7 mouse cellular contexts compared by ENCODE assay signal in genomic region chr13:100553042-100553437, GRCm38 (mm10). TPM values are rescaled to one million over a fixed set of nuclear protein-coding genes. Genes with fewer than 3 reads are reported as not detected.
DNase-seq lines count a peak whose midpoint lies in the region; ATAC-seq and TF ChIP-seq lines count a peak whose summit lies in the region.

No protein-coding gene starts in this region.

- peaks cover 46% of the 10 kb centered on the region for H3K27me3 ChIP-seq in embryonic facial prominence, embryonic 14.5 days (replicated peaks; ENCODE audit: control insufficient read depth, insufficient read depth, low read length)
- peaks cover 53% of the 10 kb centered on the region for H3K27me3 ChIP-seq in neural tube, embryonic 13.5 days

- H3K4me3 ChIP-seq in lung, adult 2 months (replicated peaks; ENCODE audit: extremely low read depth, low read depth, low read length): peak overlapping the region; percentile 65
- peak overlapping the region; percentile 53 for H3K4me3 ChIP-seq in embryonic facial prominence, embryonic 14.5 days (ENCODE audit: low read depth, low read length)
- H3K4me3 ChIP-seq in neural tube, embryonic 13.5 days: peak overlapping the region; percentile 59

- no peak for ATAC-seq in embryonic facial prominence, embryonic 14.5 days (ENCODE audit: low read depth)
- no peak for ATAC-seq in neural tube, embryonic 13.5 days (ENCODE audit: low read depth)

- H3K9ac ChIP-seq in embryonic facial prominence, embryonic 14.5 days (ENCODE audit: low read depth, low read length): peak overlapping the region; percentile 57; the same call in 1 of the 2 replicates
- H3K9ac ChIP-seq in neural tube, embryonic 13.5 days: peak overlapping the region; percentile 69; the same call in 1 of the 2 replicates

- TF ChIP-seq POLR2A in lung, adult 2 months (IDR thresholded peaks at IDR 0.05; ENCODE audit: borderline replicate concordance, extremely low read depth, low read depth, low read length): no peak

- no peaks in the 10 kb centered on the region for H3K9me3 ChIP-seq in embryonic facial prominence, embryonic 14.5 days (ENCODE audit: control insufficient read depth, low read length)
- no peaks in the 10 kb centered on the region for H3K9me3 ChIP-seq in neural tube, embryonic 13.5 days

- H3K4me1 ChIP-seq in lung, adult 2 months (ENCODE audit: control insufficient read depth, insufficient read depth, low read length): peaks cover 2% of the 10 kb centered on the region; the same call in 1 of the 2 replicates
- H3K4me1 ChIP-seq in embryonic facial prominence, embryonic 14.5 days (ENCODE audit: control insufficient read depth, insufficient read depth, low read length): peaks cover 5% of the 10 kb centered on the region; the same call in 1 of the 2 replicates
- H3K4me1 ChIP-seq in neural tube, embryonic 13.5 days (replicated peaks): peaks cover 21% of the 10 kb centered on the region

- peak overlapping the region; percentile 99 for H3K4me2 ChIP-seq in embryonic facial prominence, embryonic 14.5 days (ENCODE audit: low read depth, low read length)
- H3K4me2 ChIP-seq in neural tube, embryonic 13.5 days: peak overlapping the region; percentile 99

- no peak overlapping the region for H3K27ac ChIP-seq in embryonic facial prominence, embryonic 14.5 days (replicated peaks; ENCODE audit: low read depth, low read length)
- H3K27ac ChIP-seq in neural tube, embryonic 13.5 days (replicated peaks): no peak overlapping the region

- DNase-seq in lung, adult 2 months: no peak
- DNase-seq in lung, postnatal 25 days (ENCODE audit: low spot score): no peak
- DNase-seq in embryonic facial prominence, embryonic 14.5 days (ENCODE audit: low spot score): no peak
- DNase-seq in induced T-regulatory cell, adult 2 months (ENCODE audit: low read depth): peak; percentile 16
- no peak for DNase-seq in kidney, adult 18-20 months
- no peak for DNase-seq in gastrocnemius, postnatal 10 days

- no peaks in the 10 kb centered on the region for H3K36me3 ChIP-seq in embryonic facial prominence, embryonic 14.5 days (ENCODE audit: control insufficient read depth, insufficient read depth, low read length)
- H3K36me3 ChIP-seq in neural tube, embryonic 13.5 days: no peaks in the 10 kb centered on the region

- WGBS in lung, adult 2 months: 4% methylated on average over 12 of the region's 12 CpGs
- 5% methylated on average over 12 of the region's 12 CpGs for WGBS in embryonic facial prominence, embryonic 14.5 days
- 5% methylated on average over 12 of the region's 12 CpGs for WGBS in neural tube, embryonic 13.5 days

- TF ChIP-seq CTCF in lung, adult 2 months (IDR thresholded peaks at IDR 0.05; ENCODE audit: insufficient read depth, low read length): no peak

RNA-seq across cellular contexts. Expression of gene Ocln, which starts 0.5 kb away (rescaled TPM):
- polyA plus RNA-seq in lung, adult 2 months (2012; rRNA removed): 15.0 and 21.3 TPM in 2 replicates
- 7.1 and 7.4 TPM in 2 replicates for polyA plus RNA-seq in embryonic facial prominence, embryonic 14.5 days (2014; fragmentation: Nextera tagmentation; extraction: Ambion mirVana)
- polyA plus RNA-seq in neural tube, embryonic 13.5 days (2015; fragmentation: Nextera tagmentation; extraction: Ambion mirVana): 3.3 and 4.4 TPM in 2 replicates
- under 1 TPM; 0.54 to 0.78 TPM for total RNA-seq in gastrocnemius, postnatal 10 days (2021)
